Mouse (Mus musculus) spleen, adult 2 months (tissue): ENCODE results near the gene Ms4a4a. TPM values are rescaled to one million over a fixed set of nuclear protein-coding genes. Genes with fewer than 3 reads are reported as not detected.
"Not testable (repeated sequence)": the region's sequence is repeated elsewhere in the genome, so short reads cannot be mapped to it uniquely, and the experiment has no call there.

Source experiments
- DNase-seq, 2 experiments: peaks; one replicate each; pipeline versions ENCODE4 v3.0.0 to v3.0.0-alpha.2; 2012 to 2021; ENCODE audit warnings: low spot score in 2 of 2, low read depth in 1 of 2
- H3K27ac ChIP-seq: fragments of 200-500 bp; 2 replicates; pipeline ENCODE4 v1.5.1; 2012; ENCODE audit warnings: low read length, inconsistent platforms; ENCODE audit not compliant: insufficient read depth
- H3K27me3 ChIP-seq: fragments of 200-500 bp; 2 replicates; pipeline ENCODE4 v1.6.1; 2012; ENCODE audit warnings: mild to moderate bottlenecking, moderate library complexity, low read length, inconsistent platforms; ENCODE audit not compliant: control insufficient read depth, insufficient read depth
- H3K36me3 ChIP-seq: fragments of 200-500 bp; 2 replicates; pipeline ENCODE4 v1.6.1; 2012; ENCODE audit warnings: mild to moderate bottlenecking, low read length, inconsistent platforms; ENCODE audit not compliant: control insufficient read depth, insufficient read depth
- H3K4me1 ChIP-seq: fragments of 200-500 bp; 2 replicates; pipeline ENCODE4 v1.6.1; 2011; ENCODE audit warnings: inconsistent platforms; ENCODE audit not compliant: control insufficient read depth, insufficient read depth, insufficient read length
- H3K4me3 ChIP-seq: fragments of 200-500 bp; 2 replicates; pipeline ENCODE4 v1.5.1; 2011; ENCODE audit warnings: mild to moderate bottlenecking, inconsistent platforms; ENCODE audit not compliant: insufficient read depth, insufficient read length; ENCODE audit errors: extremely low read depth
- CTCF ChIP-seq: fragments of 200-500 bp; IDR thresholded peaks from 2 replicates; pipeline ENCODE4 v1.5.1; 2011; ENCODE audit warnings: mild to moderate bottlenecking, inconsistent platforms; ENCODE audit not compliant: insufficient read depth, insufficient read length, insufficient replicate concordance; ENCODE audit errors: extremely low read depth
- POLR2A ChIP-seq: fragments of 200-500 bp; IDR thresholded peaks from 2 replicates; pipeline ENCODE4 v1.6.1; 2011; ENCODE audit warnings: low read depth, low read length, inconsistent platforms
- WGBS: fragments of 180-500 bp; shearing (Covaris S2); methylation state at CpG from one replicate; pipeline ENCODE4 v1.1.7; 2018; 5-methylcytosine and 5-hydroxymethylcytosine counted together
- polyA plus RNA-seq: library from polyadenylated mRNA; depleted of rRNA; stranded (reverse); fragments of >200 nt; gene quantifications from 2 replicates; pipeline ENCODE4 v1.2.3, GENCODE M21; 2012; rRNA removed

The Ms4a4a gene
- polyA plus RNA-seq, 1 experiment = 0.83 TPM

- H3K27ac ChIP-seq = no peak overlapping the region
- no peaks in the 10 kb centered on the region for H3K27me3 ChIP-seq
- WGBS = 84% methylated on average over 3 of the region's 3 CpGs
- no peak for DNase-seq
- no peak overlapping the region for H3K4me3 ChIP-seq
- no peak for TF ChIP-seq POLR2A
- no peak for TF ChIP-seq CTCF
- H3K36me3 ChIP-seq = peaks cover 8% of the 10 kb centered on the region
- peaks cover 11% of the 10 kb centered on the region; the same call in 1 of the 2 replicates for H3K4me1 ChIP-seq
These were observed 40.3 kb downstream of the Ms4a4a start for GRCm38 (mm10) chr19:11415581-11415980.

GRCm38 (mm10) chr19:11418865-11419264, 43.5 kb downstream of the Ms4a4a start:
- H3K36me3 ChIP-seq = peaks cover 14% of the 10 kb centered on the region
- not testable (repeated sequence) for H3K4me3 ChIP-seq, DNase-seq, H3K27ac ChIP-seq, H3K4me1 ChIP-seq, H3K27me3 ChIP-seq
- 68% methylated on average over 3 of the region's 3 CpGs for WGBS

DNA sequence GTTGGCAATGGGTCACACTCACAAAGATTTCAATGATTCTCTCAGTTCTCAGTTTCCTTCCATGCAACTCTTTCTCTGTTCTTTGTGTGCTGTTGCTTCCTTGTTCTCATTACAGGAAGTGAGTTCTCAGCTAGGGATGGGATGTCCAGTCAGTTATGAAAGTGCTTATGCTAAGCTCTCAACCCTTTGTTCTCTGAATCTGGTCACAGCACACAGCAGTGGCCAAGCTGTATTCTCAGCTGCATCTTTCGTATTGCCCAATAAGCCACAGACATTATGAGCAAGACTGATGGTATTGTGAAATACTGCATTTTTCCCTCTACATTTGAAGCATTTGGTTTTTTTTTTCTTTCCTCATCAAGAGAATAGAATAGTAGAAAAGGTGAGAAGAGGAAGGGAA, 55.9 kb downstream of the Ms4a4a start:
- H3K4me3 ChIP-seq, DNase-seq, H3K4me1 ChIP-seq, H3K36me3 ChIP-seq, H3K27ac ChIP-seq, H3K27me3 ChIP-seq: not testable (repeated sequence)
- WGBS = 72% methylated on average over 1 of the region's 1 CpGs

DNA sequence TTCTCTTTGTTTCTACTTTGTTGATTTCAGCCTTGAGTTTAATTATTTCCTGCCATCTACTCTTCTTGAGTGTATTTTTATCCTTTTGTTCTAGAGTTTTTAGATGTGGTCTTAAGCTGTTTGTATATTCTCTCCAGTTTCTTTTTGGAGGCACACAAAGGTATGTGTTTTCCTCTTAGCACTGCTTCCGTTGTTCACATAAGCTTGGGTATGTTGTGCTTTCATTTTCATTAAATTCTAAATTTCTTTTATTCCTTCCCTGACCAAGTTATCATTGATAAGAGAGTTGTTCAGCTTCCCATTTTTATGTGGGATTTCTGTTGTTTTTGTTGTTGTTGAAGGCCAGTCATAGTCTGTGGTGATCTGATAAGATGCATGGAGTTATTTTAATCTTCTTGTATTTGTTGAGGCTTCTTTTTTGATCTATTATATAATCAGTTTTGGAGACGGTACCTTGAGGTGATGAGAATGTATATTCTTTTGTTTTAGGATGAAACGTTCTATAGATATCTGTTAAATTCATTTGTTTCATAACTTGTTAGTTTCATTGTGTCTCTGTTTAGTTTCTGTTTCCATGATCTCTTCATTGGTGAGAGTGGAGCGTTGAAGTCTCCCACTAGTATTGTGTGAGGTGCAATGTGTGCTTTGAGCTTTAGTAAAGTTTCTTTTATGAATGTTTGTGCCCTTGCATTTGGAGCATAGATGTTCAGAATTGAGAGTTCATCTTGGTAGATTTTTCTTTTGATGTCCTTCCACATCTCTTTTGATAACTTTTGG, 59.9 kb downstream of the Ms4a4a start:
- no peaks in the 10 kb centered on the region for H3K36me3 ChIP-seq
- no peak overlapping the region; the same call in 1 of the 2 replicates for H3K4me3 ChIP-seq
- no peak for TF ChIP-seq CTCF
- TF ChIP-seq POLR2A = no peak
- no peak overlapping the region for H3K27ac ChIP-seq
- DNase-seq = no peak
- H3K27me3 ChIP-seq = no peaks in the 10 kb centered on the region
- H3K4me1 ChIP-seq = peaks cover 2% of the 10 kb centered on the region; the same call in 1 of the 2 replicates
- 66% methylated on average over 4 of the region's 4 CpGs for WGBS

Other genes starting within 250 kb of the Ms4a4a start
- not detected in 2 replicates for gene 1700017D01Rik, start 244.6 kb upstream of the Ms4a4a start, polyA plus RNA-seq
- gene 1700025F22Rik, start 210.2 kb upstream of the Ms4a4a start, polyA plus RNA-seq = not detected in 2 replicates
- not detected in 2 replicates for gene Ms4a13, start 178.8 kb upstream of the Ms4a4a start, polyA plus RNA-seq
- gene Ms4a12, start 143.1 kb upstream of the Ms4a4a start, polyA plus RNA-seq = not detected in 2 replicates
- gene Ms4a1, start 109.3 kb upstream of the Ms4a4a start, polyA plus RNA-seq = 28.9 and 38.4 TPM in 2 replicates
- gene Ms4a5, start 91.7 kb upstream of the Ms4a4a start, polyA plus RNA-seq = not detected in 2 replicates
- gene Ms4a14, start 61.1 kb upstream of the Ms4a4a start, polyA plus RNA-seq = 0.15 and 0.48 TPM in 2 replicates
- 2.1 and 7.5 TPM in 2 replicates for gene Ms4a7, start 39.4 kb upstream of the Ms4a4a start, polyA plus RNA-seq
- gene Ms4a4c, start 29.2 kb downstream of the Ms4a4a start, polyA plus RNA-seq = 8.5 and 9.4 TPM in 2 replicates
- gene Ms4a4b, start 68.0 kb downstream of the Ms4a4a start, polyA plus RNA-seq = 44.9 and 62.0 TPM in 2 replicates
- 8.9 and 12.2 TPM in 2 replicates for gene Ms4a6c, start 93.8 kb downstream of the Ms4a4a start, polyA plus RNA-seq
- 35.9 and 38.1 TPM in 2 replicates for gene Gm8369, start 110.4 kb downstream of the Ms4a4a start, polyA plus RNA-seq
- gene Ms4a6b, start 141.0 kb downstream of the Ms4a4a start, polyA plus RNA-seq = 27.9 and 34.8 TPM in 2 replicates
- 8.6 and 10.2 TPM in 2 replicates for gene Ms4a4d, start 161.3 kb downstream of the Ms4a4a start, polyA plus RNA-seq
- gene Ms4a6d, start 229.3 kb downstream of the Ms4a4a start, polyA plus RNA-seq = 2.1 and 3.9 TPM in 2 replicates
- 0.12 and 0.14 TPM in 2 replicates for gene Ms4a2, start 248.2 kb downstream of the Ms4a4a start, polyA plus RNA-seq